Mouse (Mus musculus) limb, embryonic 13.5 days (tissue): Measurements from ENCODE around the gene Hbq1a. TPM values are rescaled to one million over a fixed set of nuclear protein-coding genes. Genes with fewer than 3 reads are reported as not detected.
"Not testable (repeated sequence)": the region's sequence is repeated elsewhere in the genome, so short reads cannot be mapped to it uniquely, and the experiment has no call there.

Experiments used
- ATAC-seq: fragments of 200-750 bp; cut with Nextera tagmentation; 2 replicates; pipeline ENCODE4 v1.8.0; 2017; ENCODE audit warnings: low read depth, moderate number of reproducible peaks, moderate TSS enrichment; ENCODE audit not compliant: low FRiP score
- H3K27ac ChIP-seq: fragments of 300-500 bp; sonication (generic); 2 replicates; pipeline ENCODE4 v1.5.1; 2015; ENCODE audit warnings: inconsistent platforms, mild to moderate bottlenecking, moderate library complexity
- H3K27me3 ChIP-seq: fragments of 300-500 bp; sonication (generic); 2 replicates; pipeline ENCODE4 v1.6.1; 2015; ENCODE audit warnings: mild to moderate bottlenecking, inconsistent platforms
- H3K36me3 ChIP-seq: fragments of 300-500 bp; sonication (generic); 2 replicates; pipeline ENCODE4 v1.6.1; 2015; ENCODE audit warnings: inconsistent platforms, mild to moderate bottlenecking, moderate library complexity
- H3K4me1 ChIP-seq: fragments of 300-500 bp; sonication (generic); 2 replicates; pipeline ENCODE4 v1.6.1; 2015; ENCODE audit warnings: inconsistent platforms
- H3K4me2 ChIP-seq: fragments of 300-500 bp; sonication (generic); replicated peaks from 2 replicates; pipeline ENCODE4 v1.6.1; 2015; ENCODE audit warnings: inconsistent platforms, mild to moderate bottlenecking, moderate library complexity
- H3K4me3 ChIP-seq: fragments of 300-500 bp; sonication (generic); 2 replicates; pipeline ENCODE4 v1.5.1; 2015; ENCODE audit warnings: moderate library complexity, mild to moderate bottlenecking, inconsistent platforms
- H3K9ac ChIP-seq: fragments of 300-500 bp; sonication (generic); 2 replicates; pipeline ENCODE4 v1.6.1; 2015; ENCODE audit warnings: mild to moderate bottlenecking, inconsistent platforms
- H3K9me3 ChIP-seq: fragments of 300-500 bp; sonication (generic); 2 replicates; pipeline ENCODE4 v1.6.1; 2016; ENCODE audit warnings: inconsistent platforms
- WGBS: fragments of 180-500 bp; shearing (Covaris S2); methylation state at CpG from one replicate; pipeline ENCODE4 v1.1.7; 2015; 5-methylcytosine and 5-hydroxymethylcytosine counted together
- polyA plus RNA-seq: library from polyadenylated mRNA; unstranded; fragments of >200 nt; fragmentation: Nextera tagmentation; extraction: Ambion mirVana; gene quantifications from 2 replicates; pipeline ENCODE4 v1.2.1, GENCODE M21; 2015

The Hbq1a gene
- polyA plus RNA-seq, 1 experiment from 2014 or later: 0.39 TPM

DNA sequence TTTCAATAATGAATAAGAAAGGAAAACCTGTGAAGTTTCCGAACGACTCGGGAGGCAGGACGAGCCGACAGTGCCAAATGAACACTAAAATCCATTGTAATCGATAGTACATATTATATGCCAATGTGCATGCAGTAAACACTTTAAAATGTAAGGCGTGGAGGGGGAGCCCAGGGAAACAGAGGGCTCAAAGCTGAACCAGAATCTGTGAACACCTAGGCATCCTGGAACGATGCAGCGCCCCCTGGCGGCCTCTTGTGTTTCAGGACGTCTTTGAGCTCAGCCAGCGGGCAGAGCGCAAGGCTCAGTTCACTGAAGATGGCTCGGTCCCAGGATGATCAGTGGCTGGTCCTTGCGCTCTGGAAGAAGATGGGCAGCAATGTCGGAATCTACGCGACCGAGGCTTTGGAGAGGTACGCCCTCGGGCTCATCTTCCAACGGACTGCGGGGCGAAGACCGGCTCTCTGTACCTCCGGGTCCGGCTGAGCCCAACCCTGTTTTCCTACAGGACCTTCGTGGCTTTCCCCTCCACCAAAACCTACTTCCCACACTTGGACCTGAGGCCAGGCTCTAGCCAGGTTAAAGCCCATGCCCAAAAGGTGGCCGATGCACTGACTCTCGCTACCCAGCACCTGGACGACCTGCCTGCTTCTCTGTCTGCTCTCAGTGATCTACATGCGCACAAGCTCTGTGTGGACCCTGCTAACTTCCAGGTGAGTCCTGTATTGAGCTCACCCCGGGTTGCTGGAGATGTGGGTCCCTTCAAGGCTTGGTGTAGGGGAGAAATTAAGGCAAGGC lies 13.0 kb upstream of the Hbq1a start, which contains the start of gene Hbq1b:
Hbq1b (plus strand) TSS at position 271 of the 798 bp plus-strand sequence.
- H3K4me1 ChIP-seq, H3K9me3 ChIP-seq, H3K36me3 ChIP-seq, H3K27ac ChIP-seq: not testable (repeated sequence)
- H3K9ac ChIP-seq: peak within 1 kb of the TSS; percentile 56
- peak within 1 kb of the TSS; percentile 66 for H3K4me2 ChIP-seq
- 17% methylated on average over 31 of the region's 33 CpGs for WGBS
- peak; percentile 69 for ATAC-seq
- H3K27me3 ChIP-seq: peaks cover 12% of the 10 kb centered on the region; the same call in 1 of the 2 replicates
- H3K4me3 ChIP-seq: peak within 1 kb of the TSS; percentile 33

DNA sequence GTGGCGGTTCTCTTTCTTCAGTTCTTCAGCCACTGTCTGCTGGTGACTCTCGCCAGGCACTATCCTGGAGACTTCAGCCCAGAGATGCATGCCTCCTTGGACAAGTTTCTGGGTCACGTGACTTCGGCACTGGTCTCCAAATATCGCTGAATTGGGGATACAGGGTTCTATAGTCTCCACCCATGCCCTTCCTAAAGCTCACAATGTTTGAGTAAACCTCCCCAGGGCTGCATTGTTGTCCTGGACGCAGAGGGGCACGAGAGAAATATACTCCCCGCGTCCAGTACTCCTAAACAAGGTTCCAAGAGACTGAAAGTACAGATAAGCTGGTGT lies 12.4 kb upstream of the Hbq1a start:
- H3K4me3 ChIP-seq: no peak overlapping the region
- no peaks in the 10 kb centered on the region for H3K36me3 ChIP-seq
- no peak overlapping the region for H3K9ac ChIP-seq
- no peak overlapping the region for H3K27ac ChIP-seq
- no peaks in the 10 kb centered on the region for H3K4me1 ChIP-seq
- peaks cover 12% of the 10 kb centered on the region; the same call in 1 of the 2 replicates for H3K27me3 ChIP-seq
- no peak for ATAC-seq
- H3K4me2 ChIP-seq: peak overlapping the region; percentile 66; the same call in 1 of the 2 replicates
- no peaks in the 10 kb centered on the region for H3K9me3 ChIP-seq
- WGBS: 74% methylated on average over 9 of the region's 9 CpGs

GRCm38 (mm10) chr11:32292819-32293218 lies 7.0 kb upstream of the Hbq1a start:
- not testable (repeated sequence) for H3K9me3 ChIP-seq, ATAC-seq, H3K36me3 ChIP-seq, H3K4me3 ChIP-seq, H3K27ac ChIP-seq, H3K4me1 ChIP-seq, H3K27me3 ChIP-seq, H3K9ac ChIP-seq, H3K4me2 ChIP-seq
- WGBS: 77% methylated on average over 4 of the region's 4 CpGs

GRCm38 (mm10) chr11:32293479-32293878 lies 6.4 kb upstream of the Hbq1a start:
- H3K4me2 ChIP-seq, H3K4me3 ChIP-seq, H3K4me1 ChIP-seq, H3K27ac ChIP-seq, ATAC-seq, H3K36me3 ChIP-seq, H3K9ac ChIP-seq, H3K27me3 ChIP-seq, H3K9me3 ChIP-seq: not testable (repeated sequence)
- 69% methylated on average over 3 of the region's 3 CpGs for WGBS

GRCm38 (mm10) chr11:32296203-32296602 lies 3.7 kb upstream of the Hbq1a start, which contains the start of gene Hba-a2:
Gene Hba-a2, plus strand, starts transcription at chr11:32296489.
- not testable (repeated sequence) for H3K4me1 ChIP-seq, H3K9me3 ChIP-seq, H3K9ac ChIP-seq, H3K4me3 ChIP-seq, H3K4me2 ChIP-seq, H3K36me3 ChIP-seq, H3K27ac ChIP-seq
- WGBS: no CpG with 5 or more reads among the region's 4 CpGs
- peak; percentile 33; the same call in 1 of the 2 replicates for ATAC-seq
- peaks cover 11% of the 10 kb centered on the region for H3K27me3 ChIP-seq

- not testable (repeated sequence) for H3K36me3 ChIP-seq, H3K4me1 ChIP-seq, H3K4me3 ChIP-seq, H3K4me2 ChIP-seq, H3K9me3 ChIP-seq, H3K9ac ChIP-seq, ATAC-seq, H3K27ac ChIP-seq
- 31% methylated on average over 2 of the region's 2 CpGs for WGBS
- peaks cover 15% of the 10 kb centered on the region for H3K27me3 ChIP-seq
These were observed 2.5 kb upstream of the Hbq1a start for GRCm38 (mm10) chr11:32297417-32297816.

GRCm38 (mm10) chr11:32297866-32298531 lies 1.9 kb upstream of the Hbq1a start:
- no peak overlapping the region for H3K27ac ChIP-seq
- H3K9ac ChIP-seq: no peak overlapping the region
- no peaks in the 10 kb centered on the region for H3K4me1 ChIP-seq
- H3K9me3 ChIP-seq: no peaks in the 10 kb centered on the region
- peaks cover 15% of the 10 kb centered on the region for H3K27me3 ChIP-seq
- H3K4me3 ChIP-seq: no peak overlapping the region
- 94% methylated on average over 1 of the region's 1 CpGs for WGBS
- no peak overlapping the region for H3K4me2 ChIP-seq
- ATAC-seq: no peak
- no peaks in the 10 kb centered on the region for H3K36me3 ChIP-seq

DNA sequence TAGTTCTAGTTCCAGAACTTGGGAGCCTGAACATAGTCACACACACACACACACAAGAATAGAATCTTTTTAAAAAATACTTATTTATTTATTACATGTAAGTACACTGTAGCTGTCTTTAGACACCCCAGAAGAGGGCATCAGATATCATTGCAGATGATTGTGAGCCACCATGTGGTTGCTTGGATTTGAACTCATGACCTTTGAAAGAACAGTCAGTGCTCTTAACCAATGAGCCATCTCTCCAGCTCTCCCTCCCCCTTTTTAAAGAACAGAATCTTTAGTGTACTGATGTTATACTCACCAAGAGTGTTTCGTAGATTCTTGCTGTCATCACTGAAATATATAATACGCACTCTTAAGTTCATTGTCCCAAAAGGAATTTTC lies 1.3 kb upstream of the Hbq1a start:
- H3K27me3 ChIP-seq: peaks cover 15% of the 10 kb centered on the region
- no peak overlapping the region for H3K4me2 ChIP-seq
- no peak overlapping the region for H3K4me3 ChIP-seq
- ATAC-seq: no peak
- H3K9ac ChIP-seq: no peak overlapping the region
- H3K36me3 ChIP-seq: no peaks in the 10 kb centered on the region
- no peaks in the 10 kb centered on the region for H3K4me1 ChIP-seq
- WGBS: 95% methylated on average over 2 of the region's 2 CpGs
- no peaks in the 10 kb centered on the region for H3K9me3 ChIP-seq
- H3K27ac ChIP-seq: no peak overlapping the region

GRCm38 (mm10) chr11:32300279-32301267 lies 704 bp downstream of the Hbq1a start:
- H3K9me3 ChIP-seq: no peaks in the 10 kb centered on the region
- H3K9ac ChIP-seq: no peak overlapping the region; the same call in 1 of the 2 replicates
- H3K27me3 ChIP-seq: peaks cover 17% of the 10 kb centered on the region
- H3K4me1 ChIP-seq: no peaks in the 10 kb centered on the region
- H3K4me3 ChIP-seq: peak overlapping the region; percentile 31
- ATAC-seq: peak; percentile 18; the same call in 1 of the 2 replicates
- peak overlapping the region; percentile 58 for H3K4me2 ChIP-seq
- H3K27ac ChIP-seq: no peak overlapping the region
- WGBS: 42% methylated on average over 16 of the region's 17 CpGs
- no peaks in the 10 kb centered on the region for H3K36me3 ChIP-seq

- no peak overlapping the region for H3K9ac ChIP-seq
- H3K9me3 ChIP-seq: no peaks in the 10 kb centered on the region
- H3K4me1 ChIP-seq: no peaks in the 10 kb centered on the region
- no peak overlapping the region for H3K27ac ChIP-seq
- no peak overlapping the region for H3K4me2 ChIP-seq
- no peak overlapping the region for H3K4me3 ChIP-seq
- no peaks in the 10 kb centered on the region for H3K36me3 ChIP-seq
- 55% methylated on average over 1 of the region's 1 CpGs for WGBS
- peaks cover 17% of the 10 kb centered on the region for H3K27me3 ChIP-seq
- ATAC-seq: no peak
These were observed 1.6 kb downstream of the Hbq1a start for GRCm38 (mm10) chr11:32301506-32301905.

- Histone ChIP-seq H3K9me3 (no peaks in the 10 kb centered on the region), H3K4me1 (no peaks in the 10 kb centered on the region), H3K4me3 (no peak overlapping the region), H3K9ac (no peak overlapping the region), H3K27me3 (peaks cover 17% of the 10 kb centered on the region), H3K4me2 (no peak overlapping the region), H3K36me3 (no peaks in the 10 kb centered on the region), H3K27ac (no peak overlapping the region)
- 48% methylated on average over 2 of the region's 2 CpGs for WGBS
- no peak for ATAC-seq
These were observed 3.1 kb downstream of the Hbq1a start for GRCm38 (mm10) chr11:32302824-32303419.
